Mouse (Mus musculus) C2C12 (cell line): ENCODE measurements around the gene Epha7. TPM values are rescaled to one million over a fixed set of nuclear protein-coding genes. Genes with fewer than 3 reads are reported as not detected.

Source experiments
- H3K27me3 ChIP-seq: one replicate; pipeline ENCODE4 v1.6.1; 2011; ENCODE audit not compliant: control insufficient read depth, insufficient read depth, insufficient read length
- H3K36me3 ChIP-seq: one replicate; pipeline ENCODE4 v1.6.1; 2011; ENCODE audit not compliant: control insufficient read depth, insufficient read depth
- H3K4me3 ChIP-seq: one replicate; pipeline ENCODE4 v1.5.1; 2011; ENCODE audit warnings: mild to moderate bottlenecking, control low read depth; ENCODE audit not compliant: poor library complexity, insufficient read depth, severe bottlenecking
- H3K79me2 ChIP-seq: one replicate; pipeline ENCODE4 v1.6.1; 2011; ENCODE audit not compliant: control insufficient read depth, insufficient read depth
- H3K79me3 ChIP-seq: one replicate; pipeline ENCODE4 v1.6.1; 2011; ENCODE audit warnings: low read depth, control low read depth
- H3ac ChIP-seq: one replicate; pipeline ENCODE3; 2011; ENCODE audit warnings: low read depth; ENCODE audit not compliant: control insufficient read depth, insufficient read length
- CEBPB ChIP-seq: IDR thresholded peaks from one replicate; pipeline ENCODE4 v1.6.1; 2011; ENCODE audit warnings: low read depth, mild to moderate bottlenecking, control low read depth, moderate library complexity
- CTCF ChIP-seq: IDR thresholded peaks from one replicate; pipeline ENCODE4 v1.5.1; 2011; ENCODE audit not compliant: control insufficient read depth, insufficient read depth, insufficient read length
- FOSL1 ChIP-seq: IDR thresholded peaks from one replicate; pipeline ENCODE4 v1.8.0; 2011; ENCODE audit warnings: mild to moderate bottlenecking, low read length; ENCODE audit not compliant: poor library complexity, insufficient read depth, severe bottlenecking
- MAX ChIP-seq: IDR thresholded peaks from one replicate; pipeline ENCODE4 v1.6.1; 2011; ENCODE audit warnings: mild to moderate bottlenecking, control low read depth
- MYOD1 ChIP-seq: IDR thresholded peaks from one replicate; pipeline ENCODE4 v1.6.1; 2011; ENCODE audit warnings: low read depth; ENCODE audit not compliant: control insufficient read depth, insufficient read length
- MYOG ChIP-seq: IDR thresholded peaks from one replicate; pipeline ENCODE4 v1.6.1; 2011; ENCODE audit not compliant: control insufficient read depth, insufficient read length; ENCODE audit errors: extremely low read depth
- USF1 ChIP-seq: IDR thresholded peaks from one replicate; pipeline ENCODE4 v1.6.1; 2011; ENCODE audit warnings: low read depth, mild to moderate bottlenecking, control low read depth, moderate library complexity
- polyA plus RNA-seq: library from polyadenylated mRNA; unstranded; fragments of >200 nt; fragmentation: generic; extraction: Trizol; gene quantifications from one replicate; pipeline ENCODE4 v1.2.1, GENCODE M21; 2012; ENCODE audit warnings: missing spikeins

Epha7 gene
- polyA plus RNA-seq, 1 experiment: 1.8 TPM

GRCm38 (mm10) chr4:28850388-28850787 lies 37.5 kb downstream of the Epha7 start:
- Histone ChIP-seq H3K27me3 (no peaks in the 10 kb centered on the region), H3K79me2 (no peaks in the 10 kb centered on the region), H3ac (no peak overlapping the region), H3K4me3 (no peak overlapping the region), H3K36me3 (no peaks in the 10 kb centered on the region), H3K79me3 (no peaks in the 10 kb centered on the region)
- TF ChIP-seq CEBPB: no peak
- no peak for TF ChIP-seq MAX
- TF ChIP-seq FOSL1: no peak
- no peak for TF ChIP-seq MYOD1
- TF ChIP-seq MYOG: no peak
- TF ChIP-seq CTCF: no peak
- no peak for TF ChIP-seq USF1

GRCm38 (mm10) chr4:28862845-28863666 lies 50.1 kb downstream of the Epha7 start:
- TF ChIP-seq USF1 (no peak), CTCF (no peak)
- Histone ChIP-seq H3K27me3 (no peaks in the 10 kb centered on the region), H3ac (no peak overlapping the region), H3K79me3 (no peaks in the 10 kb centered on the region), H3K36me3 (no peaks in the 10 kb centered on the region), H3K79me2 (no peaks in the 10 kb centered on the region), H3K4me3 (no peak overlapping the region)

- H3K36me3 ChIP-seq: no peaks in the 10 kb centered on the region
- no peaks in the 10 kb centered on the region for H3K79me3 ChIP-seq
- no peak overlapping the region for H3K4me3 ChIP-seq
- H3K79me2 ChIP-seq: no peaks in the 10 kb centered on the region
- TF ChIP-seq CTCF: no peak
- TF ChIP-seq FOSL1: no peak
- no peak for TF ChIP-seq USF1
- TF ChIP-seq MYOG: no peak
- no peak for TF ChIP-seq MAX
- no peak for TF ChIP-seq CEBPB
- TF ChIP-seq MYOD1: no peak
- no peaks in the 10 kb centered on the region for H3K27me3 ChIP-seq
- no peak overlapping the region for H3ac ChIP-seq
Measured at GRCm38 (mm10) chr4:28866411-28866810, 53.5 kb downstream of the Epha7 start.

GRCm38 (mm10) chr4:28871615-28872014 lies 58.7 kb downstream of the Epha7 start:
- Histone ChIP-seq H3K79me3 (no peaks in the 10 kb centered on the region), H3K36me3 (no peaks in the 10 kb centered on the region), H3K27me3 (no peaks in the 10 kb centered on the region)

GRCm38 (mm10) chr4:28881271-28882044 lies 68.5 kb downstream of the Epha7 start:
- Histone ChIP-seq H3K27me3 (no peaks in the 10 kb centered on the region), H3K79me2 (no peaks in the 10 kb centered on the region), H3K36me3 (no peaks in the 10 kb centered on the region)

More at GRCm38 (mm10) chr4:28871615-28872014, 58.7 kb downstream of the Epha7 start:
- no peaks in the 10 kb centered on the region for H3K79me2 ChIP-seq
- H3K4me3 ChIP-seq: no peak overlapping the region
- no peak for TF ChIP-seq MAX
- H3ac ChIP-seq: no peak overlapping the region

GRCm38 (mm10) chr4:28889630-28890029 lies 76.7 kb downstream of the Epha7 start:
- no peak for TF ChIP-seq FOSL1
- Histone ChIP-seq H3K4me3 (no peak overlapping the region), H3K27me3 (no peaks in the 10 kb centered on the region), H3ac (no peak overlapping the region), H3K79me2 (no peaks in the 10 kb centered on the region), H3K79me3 (no peaks in the 10 kb centered on the region), H3K36me3 (no peaks in the 10 kb centered on the region)

More at GRCm38 (mm10) chr4:28881271-28882044, 68.5 kb downstream of the Epha7 start:
- TF ChIP-seq MAX (no peak), CEBPB (no peak), CTCF (no peak), USF1 (no peak), FOSL1 (no peak), MYOD1 (no peak), MYOG (no peak)
- H3ac ChIP-seq: no peak overlapping the region
- no peaks in the 10 kb centered on the region for H3K79me3 ChIP-seq
- H3K4me3 ChIP-seq: no peak overlapping the region
